16 mouse cellular contexts compared by ENCODE assay signal in the genomic region with DNA sequence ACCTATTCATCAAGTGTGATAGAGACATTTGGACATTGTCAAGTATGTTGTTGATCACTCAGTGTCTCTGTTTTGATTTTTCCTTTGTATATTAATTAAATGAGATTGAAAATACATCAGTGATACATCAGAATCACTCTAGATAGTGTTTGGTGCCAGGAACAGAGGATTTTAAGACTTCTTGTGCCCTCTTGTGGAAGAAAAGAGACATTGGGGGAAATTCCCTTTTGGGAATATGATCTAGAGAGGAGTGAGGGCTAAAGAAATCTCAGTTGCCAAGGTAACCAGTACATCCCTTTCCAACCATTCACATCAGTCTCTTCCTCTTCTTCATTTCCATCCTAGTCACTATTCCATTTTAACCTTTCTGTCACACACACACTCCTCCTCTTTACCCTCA. TPM values are rescaled to one million over a fixed set of nuclear protein-coding genes. Genes with fewer than 3 reads are reported as not detected.
DNase-seq lines count a peak whose midpoint lies in the region; ATAC-seq and TF ChIP-seq lines count a peak whose summit lies in the region.
"Had no signal": no experiment of that assay in that cellular context is flagged by ENCODE, and none has a peak within 500 bp of the region (broad histone marks: within the 10 kb centered on the region; RNA-seq: fewer than 3 reads in every experiment).

No protein-coding gene starts in this region.

- ATAC-seq in lung, embryonic 14.5 days (ENCODE audit: insufficient read depth), result no peak
- ATAC-seq in forebrain, postnatal 0 days, result peak; percentile 77
- ATAC-seq in erythroblast, adult 5-6 weeks (replicated peaks; ENCODE audit: low FRiP score, poor library complexity, severe bottlenecking), result no peak
- ATAC-seq: intestine, embryonic 16.5 days had no signal

- no peaks in the 10 kb centered on the region for H3K36me3 ChIP-seq in lung, embryonic 14.5 days (ENCODE audit: insufficient read depth)
- no peaks in the 10 kb centered on the region for H3K36me3 ChIP-seq in forebrain, postnatal 0 days (ENCODE audit: insufficient read depth)

- H3K27me3 ChIP-seq in lung, embryonic 14.5 days (ENCODE audit: insufficient read depth, low read length), result no peaks in the 10 kb centered on the region
- H3K27me3 ChIP-seq in forebrain, postnatal 0 days (ENCODE audit: insufficient read depth, low read length), result no peaks in the 10 kb centered on the region

- H3K27ac ChIP-seq in lung, embryonic 14.5 days (ENCODE audit: low read depth), result no peak overlapping the region
- H3K27ac ChIP-seq in forebrain, postnatal 0 days (ENCODE audit: low read depth, low read length), result no peak overlapping the region

- TF ChIP-seq CTCF in lung, embryonic 14.5 days (IDR thresholded peaks at IDR 0.05; ENCODE audit: low read depth), result peak; percentile 42
- TF ChIP-seq CTCF in lung, adult 2 months (IDR thresholded peaks at IDR 0.05; ENCODE audit: insufficient read depth, low read length), result no peak
- TF ChIP-seq CTCF in forebrain, postnatal 0 days (IDR thresholded peaks at IDR 0.05; ENCODE audit: low read depth), result peak; percentile 74

- H3K9ac ChIP-seq in lung, embryonic 14.5 days, result no peak overlapping the region
- H3K9ac ChIP-seq in forebrain, postnatal 0 days, result no peak overlapping the region

- no peak overlapping the region for H3K4me3 ChIP-seq in lung, embryonic 14.5 days (ENCODE audit: low read depth, low read length)
- no peak overlapping the region for H3K4me3 ChIP-seq in lung, adult 2 months (replicated peaks; ENCODE audit: extremely low read depth, low read depth, low read length)
- H3K4me3 ChIP-seq in forebrain, postnatal 0 days (ENCODE audit: low read depth, low read length), result no peak overlapping the region

- H3K9me3 ChIP-seq in lung, embryonic 14.5 days (ENCODE audit: low read depth, low read length), result no peaks in the 10 kb centered on the region
- no peaks in the 10 kb centered on the region for H3K9me3 ChIP-seq in forebrain, postnatal 0 days (ENCODE audit: low read length)

- H3K4me2 ChIP-seq in lung, embryonic 14.5 days, result no peak overlapping the region
- no peak overlapping the region for H3K4me2 ChIP-seq in forebrain, postnatal 0 days (ENCODE audit: low read depth)

- no peak for TF ChIP-seq POLR2A in lung, adult 2 months (IDR thresholded peaks at IDR 0.05; ENCODE audit: borderline replicate concordance, extremely low read depth, low read depth, low read length)

- H3K4me1 ChIP-seq in lung, embryonic 14.5 days (ENCODE audit: insufficient read depth), result no peaks in the 10 kb centered on the region
- H3K4me1 ChIP-seq in lung, adult 2 months (ENCODE audit: control insufficient read depth, insufficient read depth, low read length), result no peaks in the 10 kb centered on the region
- no peaks in the 10 kb centered on the region; the same call in 1 of the 2 replicates for H3K4me1 ChIP-seq in forebrain, postnatal 0 days (ENCODE audit: insufficient read depth)

- peak; percentile 41 for DNase-seq in embryo, embryonic 11 days
- DNase-seq in embryo, embryonic 10 days (ENCODE audit: low spot score), result no peak
- DNase-seq in lung, embryonic 14.5 days, result peak; percentile 38
- DNase-seq in lung, adult 2 months, result no peak
- peak; percentile 62 for DNase-seq in forebrain, postnatal 0 days
- peak; percentile 40 for DNase-seq in retina, postnatal 1 day
- no peak for DNase-seq in ovary, postnatal 36 days (ENCODE audit: low spot score)
- DNase-seq: adrenal gland, postnatal 14 days; B cell, adult 2 months; cerebellum, postnatal 36 days; lung, postnatal 10 days had no signal

RNA-seq across cellular contexts. Expression of gene Prss2, which starts 34.8 kb away (rescaled TPM):
- not detected in 2 replicates for polyA plus RNA-seq in lung, embryonic 14.5 days (2014; fragmentation: Nextera tagmentation; extraction: Ambion mirVana)
- 0.46 and 17.9 TPM in 2 replicates for polyA plus RNA-seq in lung, adult 2 months (2012; rRNA removed)
- total RNA-seq in forebrain, postnatal 0 days (2014; rRNA removed), result not detected in 2 replicates
- not detected in 2 replicates for polyA plus RNA-seq in forebrain, postnatal 0 days (2015; fragmentation: Nextera tagmentation; extraction: Ambion mirVana)
- not detected in 2 replicates for total RNA-seq in erythroblast, adult 5-6 weeks (2015; ENCODE audit: low replicate concordance)
- total RNA-seq in erythroblast, adult 5-6 weeks (2017; ENCODE audit: low replicate concordance), result not detected in 2 replicates
- total RNA-seq: gastrocnemius, adult 8-10 months; left cerebral cortex, postnatal 10 days; neutrophil, adult 5-6 weeks had no signal

RNA-seq across cellular contexts. Expression of gene Ephb6, which starts 48.9 kb away (rescaled TPM):
- 11.3 and 12.9 TPM in 2 replicates for polyA plus RNA-seq in lung, embryonic 14.5 days (2014; fragmentation: Nextera tagmentation; extraction: Ambion mirVana)
- 13.0 and 16.2 TPM in 2 replicates for polyA plus RNA-seq in lung, adult 2 months (2012; rRNA removed)
- total RNA-seq in forebrain, postnatal 0 days (2014; rRNA removed), result 47.6 and 58.4 TPM in 2 replicates
- polyA plus RNA-seq in forebrain, postnatal 0 days (2015; fragmentation: Nextera tagmentation; extraction: Ambion mirVana), result 31.6 and 34.6 TPM in 2 replicates
- not detected in 2 replicates for total RNA-seq in erythroblast, adult 5-6 weeks (2015; ENCODE audit: low replicate concordance)
- total RNA-seq in erythroblast, adult 5-6 weeks (2017; ENCODE audit: low replicate concordance), result 0.28 TPM in 1 of 2 replicates, not detected in the other

Comparison
In these comparisons a context has a peak if more than half of its experiments do, and no peak if none do; other contexts are left out.
1. DNase-seq: peak in embryo, embryonic 11 days (single experiment), lung, embryonic 14.5 days (single experiment), forebrain, postnatal 0 days (single experiment) and retina, postnatal 1 day (single experiment); none in embryo, embryonic 10 days (single experiment), lung, adult 2 months (single experiment) and ovary, postnatal 36 days (single experiment).